Mouse (Mus musculus): ENCODE measurements around the gene Bglap.

DNA sequence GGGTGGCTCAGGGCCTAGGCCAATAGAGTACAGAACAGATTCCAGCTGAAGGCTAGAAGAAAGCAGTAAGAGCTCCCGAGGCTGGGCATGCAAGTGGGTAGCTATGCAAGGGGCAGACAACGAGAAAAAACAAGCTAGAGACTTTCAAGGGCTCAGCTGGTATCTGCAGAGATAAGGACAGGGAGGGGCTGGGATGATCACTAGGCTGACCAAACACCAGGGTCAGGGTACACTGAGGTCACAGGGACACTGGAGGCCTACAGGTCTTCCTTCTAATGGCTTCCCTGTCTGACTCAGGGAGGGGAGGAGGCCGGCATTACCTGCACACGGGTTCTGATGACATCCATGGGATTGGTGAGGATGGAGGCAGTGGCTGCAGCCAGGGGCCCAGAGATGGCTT lies 31.4 kb upstream of the Bglap start:
- TF ChIP-seq CTCF (IDR thresholded peaks at IDR 0.05; ENCODE audit: low read depth) (no peak), EP300 (optimal IDR thresholded peaks at IDR 0.05) (no peak)
